Mouse (Mus musculus): ENCODE results near the gene Nlrp3.

DNA sequence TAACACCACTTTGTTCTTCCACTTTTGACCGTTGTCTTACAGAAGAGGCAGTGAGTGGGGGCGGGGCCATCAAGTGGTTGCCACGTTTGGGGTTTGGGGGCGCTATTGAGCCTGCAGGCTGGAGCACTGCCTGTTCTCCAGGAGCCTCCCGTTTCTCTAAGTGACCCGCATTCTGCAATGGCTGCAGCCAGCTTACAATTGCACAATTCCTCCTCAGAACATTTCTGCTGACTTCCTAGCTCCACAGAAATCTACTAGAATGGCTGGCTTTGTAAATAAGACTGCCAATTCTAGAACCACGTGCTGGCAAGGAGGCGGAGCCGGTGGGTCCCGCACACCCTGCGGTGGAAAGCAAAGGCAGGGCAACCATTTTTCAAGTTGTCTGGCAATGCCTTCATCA lies 3.0 kb upstream of the Nlrp3 start:
- TF ChIP-seq POLR2A (IDR thresholded peaks at IDR 0.05; ENCODE audit: borderline replicate concordance, extremely low read depth, low read depth, low read length): no peak
- no peak for TF ChIP-seq CTCF (IDR thresholded peaks at IDR 0.05; ENCODE audit: insufficient read depth, low read length)

Measured in lung, adult 2 months (tissue).